Mouse (Mus musculus) testis, postnatal 14 days (tissue): Measurements from ENCODE around the gene Cd2ap.
"Not testable (repeated sequence)": the region's sequence is repeated elsewhere in the genome, so short reads cannot be mapped to it uniquely, and the experiment has no call there.

Experiments used
- DNase-seq: peaks from one replicate; pipeline ENCODE4 v3.0.0; 2021; ENCODE audit warnings: low spot score

The Cd2ap gene

DNA sequence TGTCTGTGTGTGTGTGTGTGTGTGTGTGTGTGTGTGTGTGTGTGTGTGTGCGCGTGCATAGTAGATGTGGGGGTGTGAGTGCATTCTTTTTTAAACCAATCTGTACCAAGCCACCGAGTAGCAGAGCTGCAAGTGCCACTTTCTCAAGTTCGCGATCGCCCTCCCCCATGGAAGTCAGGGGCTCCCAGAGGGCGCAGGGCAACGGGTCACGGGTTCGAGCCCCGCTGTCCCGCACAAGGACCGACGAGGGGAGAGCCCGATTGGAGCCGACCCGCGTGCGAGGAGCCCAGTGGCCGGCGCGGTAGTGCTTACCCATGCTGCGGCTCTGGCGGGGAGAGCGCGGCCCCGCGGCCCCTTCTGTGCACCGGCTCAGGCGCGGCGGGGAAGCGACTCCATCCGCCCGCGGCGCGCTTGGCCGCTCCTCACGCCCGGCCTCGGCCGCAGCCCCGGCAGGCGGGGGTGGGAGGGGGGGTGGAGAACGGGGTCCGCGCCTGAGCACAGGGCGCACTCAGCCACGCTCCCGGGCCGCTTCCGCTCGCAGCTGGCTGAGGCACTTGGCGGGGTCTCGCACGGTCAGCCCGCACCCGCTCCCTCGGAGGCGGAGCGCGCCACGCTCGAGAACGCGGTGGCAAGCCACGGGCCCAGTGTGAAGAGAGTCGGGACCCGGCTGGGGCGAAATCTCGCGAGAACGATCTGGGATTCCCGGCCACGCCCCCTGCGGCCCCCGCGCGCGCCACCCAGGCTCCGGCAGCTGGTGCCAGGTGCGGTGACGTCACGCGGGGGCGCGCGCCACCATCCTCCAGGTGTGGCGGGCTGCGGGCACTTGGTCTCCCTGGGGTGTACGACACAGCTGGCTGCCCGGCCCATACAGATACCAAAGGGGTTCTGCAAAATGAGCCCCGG lies at the start of gene Cd2ap:
Gene Cd2ap, minus strand, starts transcription at position 665 of the 903 bp plus-strand sequence.
- peak; percentile 97 for DNase-seq

DNA sequence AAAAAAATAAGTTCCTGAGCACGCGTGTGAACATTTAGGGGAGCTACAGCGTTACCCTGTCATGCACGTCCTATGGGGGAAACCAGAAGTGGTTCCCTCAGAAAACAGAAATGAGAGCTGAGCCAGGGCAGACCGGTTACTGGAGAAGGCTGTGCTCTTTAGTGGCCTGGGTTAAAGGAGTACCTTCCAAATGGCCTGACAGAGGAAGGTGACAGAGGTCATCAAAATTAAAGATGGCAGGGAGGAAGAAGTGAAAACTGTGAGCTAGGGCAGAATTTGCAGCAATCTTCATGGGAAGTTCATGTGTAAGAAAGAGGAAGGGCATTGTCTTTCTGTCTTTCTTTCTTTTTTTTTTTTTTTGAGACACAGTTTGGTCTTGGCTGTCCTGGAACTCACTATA lies 48.3 kb upstream of the Cd2ap start:
- DNase-seq, result no peak

DNA sequence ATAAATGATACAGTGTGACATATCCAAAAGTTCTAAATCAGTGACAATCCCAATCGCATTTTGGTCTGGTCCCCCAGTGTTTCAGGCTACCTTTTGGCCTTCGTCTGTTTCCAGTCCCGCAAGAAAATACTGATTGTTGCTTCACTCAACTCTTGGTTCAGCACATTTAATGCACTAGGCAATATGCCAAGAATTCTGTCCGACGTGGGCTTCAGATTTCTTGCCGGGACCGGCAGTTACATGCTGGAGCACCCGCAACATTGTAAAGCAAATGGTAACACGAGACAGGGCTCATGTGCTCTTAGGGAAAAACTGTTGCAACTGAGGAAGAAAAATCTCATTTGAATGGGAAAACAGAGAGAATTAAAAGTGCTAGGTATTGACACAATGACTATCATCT lies 42.3 kb upstream of the Cd2ap start:
- no peak for DNase-seq

DNA sequence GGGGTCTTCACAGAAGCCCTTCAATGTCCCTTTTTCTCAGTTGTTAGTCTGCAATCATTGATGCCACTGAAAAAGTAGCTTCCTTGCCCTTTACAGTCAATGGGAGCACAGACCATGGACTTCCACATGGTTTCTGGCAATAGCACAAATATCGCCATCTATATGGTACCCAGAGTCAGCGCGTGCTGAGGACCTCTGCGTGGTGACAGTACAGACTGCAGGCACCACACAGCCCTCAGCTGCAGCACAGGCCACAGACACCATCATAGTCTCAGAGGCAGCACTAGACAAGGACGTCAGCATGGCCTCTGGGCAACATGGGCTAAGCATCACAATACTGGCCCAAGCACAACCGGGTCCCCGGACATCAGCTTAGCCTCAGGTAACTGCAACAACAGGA lies 38.3 kb upstream of the Cd2ap start:
- no peak for DNase-seq

DNA sequence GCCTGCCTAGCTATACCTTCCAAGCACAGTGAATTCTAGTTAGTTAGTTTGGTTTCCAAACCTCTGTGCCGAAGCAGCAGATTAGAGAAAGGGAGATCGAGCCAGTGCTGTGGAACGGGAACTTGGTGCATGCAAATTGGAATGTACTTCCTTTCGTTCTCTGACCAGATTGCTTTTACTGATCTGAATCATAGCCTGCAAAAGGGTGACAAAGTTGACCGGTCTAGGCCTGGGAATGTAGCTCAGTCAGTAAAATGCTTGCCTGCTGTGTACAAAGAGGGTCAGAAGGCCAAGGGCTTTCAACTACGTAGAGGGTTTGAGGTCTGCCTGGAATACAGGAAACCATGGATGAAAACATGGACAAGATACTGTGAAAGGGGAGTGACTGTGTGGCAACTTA lies 35.7 kb upstream of the Cd2ap start:
- DNase-seq, result no peak

DNA sequence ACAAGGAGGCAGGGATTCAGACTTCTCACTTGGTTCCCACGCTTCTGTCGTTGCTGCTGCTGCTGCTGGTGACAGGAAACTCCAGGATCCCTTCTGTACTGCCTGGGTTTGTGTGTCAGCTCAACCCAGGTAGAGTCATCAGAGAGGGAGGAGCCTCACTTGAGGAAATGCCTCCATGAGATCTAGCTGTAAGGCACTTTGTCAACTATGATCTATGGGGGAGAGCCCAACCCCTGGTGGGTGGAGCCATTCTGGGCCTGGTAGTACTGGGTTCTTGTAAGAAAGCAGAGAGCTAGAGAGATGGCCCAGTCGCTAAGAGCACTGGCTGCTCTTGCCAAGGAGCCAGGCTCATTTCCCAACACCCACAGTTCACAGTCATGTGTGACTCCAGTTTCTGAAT lies 34.0 kb upstream of the Cd2ap start:
- DNase-seq, result no peak

DNA sequence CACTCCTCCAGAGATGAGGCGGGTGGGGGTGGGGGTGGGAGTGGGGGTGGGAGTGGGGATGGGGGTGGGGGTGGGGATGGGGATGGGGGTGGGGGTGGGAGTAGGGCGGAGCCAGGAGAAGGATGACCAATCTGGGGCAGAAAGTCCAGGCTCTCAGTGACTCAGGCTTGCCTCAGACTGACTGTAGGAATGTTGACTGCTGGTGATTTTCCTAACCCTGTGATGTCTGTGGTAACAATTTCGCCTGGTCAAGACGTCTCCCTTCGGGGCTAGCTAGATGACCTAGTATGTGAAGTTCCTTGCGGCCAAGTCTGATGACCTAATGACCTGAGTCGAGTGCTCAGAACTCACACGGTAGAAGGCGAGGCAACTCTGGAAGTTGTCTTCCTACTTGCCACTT lies 32.9 kb upstream of the Cd2ap start:
- no peak for DNase-seq

DNA sequence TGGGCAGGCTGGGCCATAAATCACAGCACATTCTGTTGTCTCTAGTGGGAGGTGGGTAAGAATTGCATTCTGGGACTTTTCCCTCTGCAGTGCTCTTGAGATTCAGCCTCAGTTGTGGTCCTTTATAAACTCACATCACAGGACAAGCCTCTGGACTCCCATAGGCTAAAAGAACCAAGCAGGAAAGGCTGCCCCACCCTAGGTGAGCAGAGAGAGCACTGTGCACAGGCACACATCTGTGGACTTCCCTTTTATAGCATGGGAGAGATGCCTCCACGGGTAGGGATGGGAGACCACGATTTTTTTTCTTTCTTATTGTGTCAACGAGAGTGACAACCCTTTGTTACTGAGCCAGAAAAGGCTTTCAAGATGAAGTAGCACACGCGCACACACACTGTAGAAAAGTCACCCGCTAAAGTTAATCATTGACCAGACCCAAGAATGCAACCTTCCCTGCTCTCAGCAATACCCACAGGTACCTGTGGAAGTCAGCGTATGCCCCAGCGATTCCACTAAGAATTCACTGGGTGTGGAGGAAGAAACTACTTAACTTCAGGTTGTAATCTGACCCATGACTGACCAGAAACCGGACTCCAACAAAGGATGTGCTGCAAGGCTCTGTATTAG lies 32.4 kb upstream of the Cd2ap start:
- DNase-seq, result no peak

DNA sequence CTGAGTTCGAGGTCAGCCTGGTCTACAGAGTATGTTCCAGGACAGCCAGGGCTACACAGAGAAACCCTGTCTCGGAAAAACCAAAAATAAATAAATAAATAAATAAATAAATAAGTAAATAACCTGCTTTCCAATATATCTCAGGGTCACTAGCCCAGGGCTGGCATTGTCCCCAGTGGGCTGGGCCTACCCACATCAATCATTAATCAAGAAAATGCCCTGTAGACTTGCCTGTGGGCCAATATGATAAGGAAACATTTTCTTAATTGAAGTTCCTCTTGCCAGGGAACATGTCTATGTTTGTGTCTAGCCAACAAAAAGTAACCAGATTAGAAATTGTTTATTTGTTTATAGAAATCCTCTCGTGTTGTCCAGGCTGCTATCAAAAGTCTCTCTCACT lies 31.7 kb upstream of the Cd2ap start:
- DNase-seq, result no peak

DNA sequence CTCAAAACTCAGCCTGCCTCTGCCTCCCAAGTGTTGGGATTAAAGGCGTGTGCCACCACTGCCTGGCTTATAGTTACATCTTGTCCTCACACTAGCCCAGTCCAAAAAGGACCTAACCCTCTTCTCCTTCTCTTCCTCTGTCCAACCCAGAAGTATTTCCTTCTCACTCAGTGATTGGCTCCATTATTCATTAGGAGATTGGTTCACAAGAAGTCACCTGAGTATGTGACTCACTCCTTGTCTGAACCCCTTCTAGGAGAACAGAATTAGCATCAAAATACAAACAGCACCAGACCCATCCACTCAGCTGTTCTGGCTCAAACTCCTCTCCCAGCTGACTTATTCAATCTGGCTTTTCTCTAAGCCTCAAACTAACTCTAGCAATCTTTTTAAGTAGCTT lies 30.0 kb upstream of the Cd2ap start:
- not testable (repeated sequence) for DNase-seq

DNA sequence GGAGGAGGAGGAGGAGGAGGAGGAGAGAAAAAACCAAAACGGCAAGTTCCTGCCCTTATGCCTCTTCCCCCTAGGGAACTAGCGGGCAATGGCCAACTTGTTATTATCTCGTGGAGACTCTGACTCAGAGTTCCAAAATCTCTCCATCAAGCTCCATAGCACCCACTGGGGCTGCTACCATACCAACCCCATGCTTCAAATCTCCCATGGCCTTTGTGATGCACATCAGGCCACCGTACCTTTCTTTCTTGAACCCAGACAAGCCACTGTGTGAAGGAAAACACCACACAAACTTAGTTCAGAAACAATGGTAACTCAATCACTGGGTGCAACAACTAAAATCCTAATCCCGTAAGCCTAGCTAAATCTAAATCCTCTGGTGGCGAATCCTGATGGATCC lies 29.5 kb upstream of the Cd2ap start:
- no peak for DNase-seq

DNA sequence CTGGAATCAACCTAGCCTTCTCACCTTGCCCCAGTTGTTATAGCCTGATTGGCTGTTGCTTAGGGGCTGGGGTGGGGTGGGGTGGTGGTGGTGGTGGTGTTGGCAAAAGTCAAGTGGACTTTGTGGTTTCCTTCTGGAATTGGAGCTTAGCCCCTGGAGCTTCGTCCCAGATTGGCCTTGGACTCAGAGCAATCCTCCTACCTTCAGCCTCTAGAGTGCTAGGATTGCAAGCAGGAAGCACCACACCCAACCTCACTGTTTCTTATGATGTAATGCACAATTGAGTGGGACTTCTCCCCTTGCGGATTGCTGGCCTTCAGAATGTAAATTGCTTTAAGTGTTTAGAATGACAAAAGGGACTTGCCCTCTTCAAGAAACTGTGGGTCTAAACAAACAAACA lies 24.3 kb upstream of the Cd2ap start:
- no peak for DNase-seq

DNA sequence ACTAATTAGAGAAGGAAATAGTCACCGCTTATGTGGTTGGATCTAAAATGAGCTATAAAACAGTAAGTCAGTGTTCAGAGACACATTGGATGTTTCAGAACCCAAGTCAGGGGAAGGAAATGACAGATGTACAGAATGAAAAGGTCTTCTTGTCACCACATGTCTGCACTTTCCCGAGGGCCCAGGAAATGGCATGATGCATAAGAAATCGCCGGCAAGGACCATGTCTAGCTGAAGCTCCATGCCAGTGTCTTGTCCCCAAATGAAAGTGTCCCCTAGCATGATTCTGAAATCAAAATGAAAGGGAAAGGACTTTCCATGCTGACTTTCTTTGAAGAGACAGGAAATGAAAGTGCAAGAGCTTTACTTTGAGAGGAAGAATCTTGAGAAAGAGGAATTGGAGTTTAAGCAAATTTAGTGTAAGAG lies 10.8 kb upstream of the Cd2ap start:
- no peak for DNase-seq

DNA sequence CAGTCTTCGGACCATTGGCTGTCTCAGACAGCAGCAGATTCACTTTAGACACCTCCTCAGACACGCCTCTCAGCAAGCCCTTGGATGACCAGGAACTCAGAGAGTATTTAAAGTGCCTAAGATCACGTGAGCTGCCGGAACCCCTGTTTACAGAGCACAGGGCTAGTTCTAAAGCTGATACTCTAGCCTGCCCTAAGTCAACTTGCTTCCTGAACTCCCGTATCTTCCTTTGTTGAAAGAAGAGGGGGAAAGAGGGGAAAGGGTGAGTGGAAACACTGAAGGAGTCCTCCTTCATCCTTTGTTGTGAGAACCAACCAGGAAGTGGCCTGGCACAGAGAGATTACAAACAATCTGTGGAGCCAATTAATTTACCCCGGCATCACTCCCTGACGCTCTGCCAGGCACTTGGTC lies 8.6 kb upstream of the Cd2ap start:
- no peak for DNase-seq

DNA sequence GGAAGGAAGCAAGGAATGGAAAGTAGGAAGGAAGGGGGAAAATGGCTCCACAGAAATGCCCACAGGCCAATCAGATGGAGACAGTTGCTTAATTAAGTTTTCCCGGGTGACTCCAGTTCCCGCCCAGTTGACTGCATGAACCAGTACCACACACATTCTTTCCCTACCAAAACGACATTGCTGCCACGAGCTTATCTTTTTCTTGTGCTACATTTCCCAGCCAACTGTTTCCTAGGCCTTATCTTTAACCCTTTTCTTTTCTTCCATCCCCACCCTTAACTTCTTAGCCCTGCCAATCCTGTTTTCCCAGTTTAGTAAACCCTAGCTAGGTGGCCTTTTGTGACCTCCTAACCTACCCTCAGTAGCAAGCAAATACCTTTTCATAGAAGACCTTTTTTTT lies 7.9 kb upstream of the Cd2ap start:
- DNase-seq, result no peak

DNA sequence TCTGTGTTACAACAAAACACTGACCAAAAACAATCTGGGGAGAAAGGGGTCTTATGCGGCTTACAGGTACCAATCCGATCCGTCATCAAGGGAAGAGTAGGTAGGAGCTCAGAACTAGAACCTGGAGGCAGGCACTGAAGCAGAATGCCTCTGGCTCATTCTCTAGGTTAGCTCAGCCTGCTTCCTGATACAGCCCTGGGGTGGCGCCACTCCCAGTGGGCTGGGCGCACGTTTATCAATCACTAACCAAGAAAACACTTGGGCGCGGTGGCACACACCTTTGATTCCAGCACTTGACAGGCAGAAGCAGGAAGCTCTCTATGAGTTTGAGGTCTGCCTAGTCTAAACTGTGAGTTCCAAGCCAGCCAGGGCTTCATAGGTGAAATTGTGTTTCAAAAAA lies 7.3 kb upstream of the Cd2ap start:
- no peak for DNase-seq

DNA sequence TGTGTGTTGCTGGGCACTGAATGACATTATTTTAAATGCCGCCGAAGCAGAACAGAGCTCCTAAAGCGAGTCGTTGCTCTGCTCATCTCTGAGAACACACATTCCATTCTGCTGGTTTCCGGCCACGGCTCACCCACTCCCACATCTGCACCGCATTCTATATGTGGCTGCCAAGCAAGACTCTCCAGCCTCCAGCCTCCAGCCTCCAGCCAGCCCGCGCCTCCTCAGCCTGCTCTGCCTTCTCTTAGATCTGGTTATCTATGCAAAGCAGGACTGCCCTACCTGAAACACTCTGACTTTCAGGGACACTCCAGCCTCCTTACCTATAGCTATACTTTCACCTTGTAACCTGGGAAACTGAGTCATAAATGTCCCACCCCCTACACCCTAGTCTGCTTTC lies 6.8 kb upstream of the Cd2ap start:
- DNase-seq, result no peak

DNA sequence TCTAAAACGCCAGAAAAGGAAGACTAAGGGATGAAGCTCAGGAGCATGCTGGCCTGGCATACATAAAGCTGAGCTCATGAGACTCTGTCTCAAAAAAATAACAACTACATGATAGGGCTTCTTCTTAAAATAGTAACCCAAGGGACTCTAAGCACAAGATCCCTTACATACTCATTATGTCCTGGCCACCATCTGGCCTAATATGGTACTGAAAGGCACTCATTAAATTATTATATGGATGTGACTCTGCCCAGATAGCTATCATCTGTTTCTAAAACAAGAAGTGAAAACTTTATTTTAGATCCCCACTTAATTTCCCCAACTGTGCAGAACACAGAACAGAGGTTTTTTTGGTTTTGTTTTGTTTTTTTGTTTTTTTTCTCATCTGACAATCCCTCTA lies 6.4 kb upstream of the Cd2ap start:
- no peak for DNase-seq

DNA sequence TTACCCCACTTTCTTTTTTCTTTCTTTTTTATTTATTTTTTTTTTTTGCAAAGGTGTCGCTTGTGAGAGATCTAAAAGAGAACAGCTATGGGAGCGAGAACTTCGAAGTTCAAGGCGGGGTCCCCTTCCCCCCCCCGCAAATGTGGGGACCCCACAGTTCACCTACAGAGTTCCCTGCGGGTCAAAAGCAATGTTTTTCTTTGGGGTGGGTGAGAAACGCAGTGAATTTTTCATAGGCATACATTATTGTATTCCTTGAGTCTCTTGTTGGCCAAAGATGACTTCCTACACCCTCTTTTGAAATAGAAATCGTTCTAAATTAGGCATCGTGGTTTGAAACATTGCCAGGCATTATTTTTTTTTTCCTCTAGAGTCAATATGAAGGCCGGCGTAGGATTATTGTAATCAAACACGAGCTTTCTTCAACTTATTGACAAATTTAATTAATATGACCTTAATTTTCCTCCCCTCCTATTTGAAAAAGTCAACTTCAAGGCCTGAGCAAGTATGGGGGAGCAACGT lies 500 bp upstream of the Cd2ap start:
- no peak for DNase-seq

DNA sequence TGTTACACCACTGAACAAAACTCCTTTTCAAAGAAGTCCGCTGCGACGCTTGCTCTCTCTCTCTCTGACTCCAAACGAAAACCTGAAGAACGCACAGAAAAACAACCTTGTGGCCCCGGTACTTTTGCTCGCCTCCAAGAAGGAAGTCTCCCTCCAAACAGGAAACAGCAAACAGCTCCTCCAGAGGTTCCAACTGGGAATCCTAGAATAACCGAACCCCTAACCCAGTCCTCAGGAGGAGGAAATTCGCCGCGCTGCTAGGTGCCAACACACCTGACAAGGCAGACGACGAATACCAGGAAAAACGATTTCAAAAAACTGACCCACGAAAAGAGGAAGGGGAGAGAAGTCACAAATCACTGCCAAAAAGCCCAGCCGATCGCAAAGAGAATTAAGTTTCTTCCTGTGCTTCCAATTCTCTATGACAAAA lies 879 bp downstream of the Cd2ap start:
- DNase-seq, result peak; percentile 44

DNA sequence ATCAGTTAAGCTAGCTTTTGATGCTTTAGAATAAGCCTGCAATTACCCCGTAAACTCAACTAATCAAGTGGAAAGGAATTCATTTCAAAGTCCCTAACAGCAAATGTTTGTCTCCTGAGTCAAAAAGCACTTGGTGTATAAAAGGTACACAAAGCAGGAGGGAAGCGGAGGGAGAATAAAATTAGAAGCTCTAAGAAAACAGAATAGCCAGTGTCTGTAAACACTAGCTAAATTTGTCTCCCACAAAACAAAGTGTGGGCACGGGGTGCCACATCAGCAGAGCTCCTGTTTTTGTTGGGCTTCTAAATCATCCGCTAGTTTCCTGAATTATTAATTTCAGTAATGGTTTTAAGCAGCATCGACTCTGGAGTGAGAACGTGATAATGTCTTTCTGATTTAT lies 1.4 kb downstream of the Cd2ap start:
- no peak for DNase-seq

DNA sequence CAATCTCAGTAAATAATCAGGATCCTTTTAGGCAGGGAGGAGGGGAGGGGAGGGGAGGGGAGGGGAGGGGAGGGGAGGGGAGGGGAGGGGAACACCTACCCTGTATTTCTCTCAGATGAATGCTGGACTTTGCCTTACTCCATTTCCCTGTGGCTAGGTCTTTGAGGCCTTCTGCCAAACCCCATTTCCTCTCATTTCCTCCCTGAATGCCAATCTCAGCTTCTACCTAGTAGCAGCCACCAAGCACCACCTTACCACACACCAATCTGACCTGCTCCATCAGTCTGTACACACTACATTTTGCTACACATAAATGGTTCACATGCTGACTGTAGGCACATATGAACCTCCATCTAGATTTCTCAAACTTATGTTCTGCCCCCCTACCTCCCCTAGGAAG lies 6.0 kb downstream of the Cd2ap start:
- DNase-seq, result no peak

DNA sequence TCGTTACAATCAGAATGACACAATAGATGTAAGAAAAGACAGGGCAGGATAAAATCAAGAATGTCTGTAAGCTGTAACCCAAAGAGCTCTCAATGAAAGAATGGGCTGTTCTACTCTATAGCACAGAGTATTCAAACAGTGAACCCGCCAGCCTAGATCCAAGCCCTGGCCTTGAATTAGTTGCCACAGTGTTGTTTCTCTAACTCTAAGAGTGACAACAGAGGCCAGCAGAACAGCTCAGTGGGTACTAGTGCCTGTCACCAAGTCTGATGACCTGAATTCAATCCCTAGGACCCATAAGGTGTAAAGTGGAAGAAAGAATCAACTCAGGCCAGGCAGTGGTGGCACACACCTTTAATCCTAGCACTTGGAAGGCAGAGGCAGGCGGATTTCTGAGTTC lies 13.3 kb downstream of the Cd2ap start:
- DNase-seq, result peak; percentile 39

DNA sequence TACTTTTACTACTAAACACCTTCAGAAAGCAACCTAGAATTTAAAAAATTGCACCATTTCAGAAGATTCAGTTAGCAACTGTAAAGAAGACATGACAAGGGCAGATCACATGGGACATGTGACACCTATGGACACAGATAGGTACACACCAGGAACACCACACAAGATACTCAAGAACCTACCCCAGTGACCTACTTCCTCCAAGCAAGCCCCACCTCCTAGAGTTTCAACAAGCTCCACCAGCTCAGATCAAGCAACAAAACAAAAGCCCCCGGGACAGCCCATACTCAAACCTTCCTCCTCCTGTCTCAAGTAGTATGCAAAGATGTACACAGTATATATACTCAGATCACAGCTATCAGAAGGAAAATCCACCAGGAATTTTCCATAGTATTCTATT lies 16.1 kb downstream of the Cd2ap start:
- DNase-seq, result no peak
